Mouse (Mus musculus) CH12.LX (cell line): ENCODE results near the gene Dek. TPM values are rescaled to one million over a fixed set of nuclear protein-coding genes. Genes with fewer than 3 reads are reported as not detected.
A peak's percentile ranks its signal among the peaks of the same experiment; 100 is the strongest.

Experiments
- DNase-seq: peaks from one replicate; pipeline ENCODE4 v3.0.0-alpha.2; 2013; ENCODE audit errors: extremely low read depth
- H3K27ac ChIP-seq: 2 replicates; pipeline ENCODE4 v1.5.1; 2012; ENCODE audit warnings: low read depth, mild to moderate bottlenecking, control low read depth, moderate library complexity; ENCODE audit not compliant: insufficient read depth
- H3K27me3 ChIP-seq: replicated peaks from 2 replicates; pipeline ENCODE3; 2012; ENCODE audit warnings: inconsistent platforms
- H3K36me3 ChIP-seq, 2 experiments: replicated peaks in 1 of 2; 2 replicates each; pipeline versions ENCODE3 to v1.6.1; 2012; ENCODE audit warnings: inconsistent platforms in 1 of 2, low read length in 1 of 2, mild to moderate bottlenecking in 1 of 2, mixed read lengths in 1 of 2, moderate library complexity in 1 of 2; ENCODE audit not compliant: control insufficient read depth in 1 of 2, insufficient read depth in 1 of 2
- H3K4me1 ChIP-seq, 2 experiments: 2 replicates each; pipeline ENCODE4 v1.6.1; 2012; ENCODE audit warnings: inconsistent platforms in 1 of 2, moderate library complexity in 1 of 2; ENCODE audit not compliant: insufficient read depth in 2 of 2, control insufficient read depth in 1 of 2
- H3K4me2 ChIP-seq: 2 replicates; pipeline ENCODE4 v1.6.1; 2012; ENCODE audit warnings: low read depth, mild to moderate bottlenecking, control low read depth; ENCODE audit not compliant: poor library complexity, insufficient read depth, severe bottlenecking
- H3K4me3 ChIP-seq, 3 experiments: fragments of 150-350 bp in 1 of 3; sonication (generic) in 1 of 3; replicated peaks in 1 of 3; 2 replicates each; pipeline versions ENCODE3 to v1.5.1; 2011 to 2012; ENCODE audit warnings: low read depth in 2 of 3, low read length in 2 of 3, mild to moderate bottlenecking in 2 of 3, moderate library complexity in 2 of 3, control low read depth in 1 of 3, improper control_type of control experiment in 1 of 3, inconsistent platforms in 1 of 3, mixed read lengths in 1 of 3; ENCODE audit not compliant: poor library complexity in 1 of 3
- H3K79me2 ChIP-seq: replicated peaks from 2 replicates; pipeline ENCODE4 v1.6.1; 2012; ENCODE audit warnings: mild to moderate bottlenecking, moderate library complexity; ENCODE audit not compliant: control insufficient read depth, poor library complexity, insufficient read depth, severe bottlenecking; ENCODE audit errors: extremely low read depth
- H3K9ac ChIP-seq: 2 replicates; pipeline ENCODE4 v1.6.1; 2012; ENCODE audit warnings: low read depth, mild to moderate bottlenecking, control low read depth, moderate library complexity; ENCODE audit not compliant: insufficient read depth
- H3K9me3 ChIP-seq: replicated peaks from 2 replicates; pipeline ENCODE3; 2012; ENCODE audit warnings: low read length, inconsistent platforms, mixed read lengths
- BHLHE40 ChIP-seq: IDR thresholded peaks from 2 replicates; pipeline ENCODE4 v1.6.1; 2011; ENCODE audit warnings: mild to moderate bottlenecking, low read depth, low read length, improper control_type of control experiment
- CHD1 ChIP-seq: IDR thresholded peaks from 2 replicates; pipeline ENCODE4 v1.6.1; 2012; ENCODE audit warnings: low read depth, low read length, improper control_type of control experiment, inconsistent platforms
- CHD2 ChIP-seq: IDR thresholded peaks from 2 replicates; pipeline ENCODE4 v1.6.1; 2011; ENCODE audit warnings: low read length, improper control_type of control experiment
- CTCF ChIP-seq, 2 experiments: IDR thresholded peaks in 1 of 2; conservative IDR thresholded peaks in 1 of 2; 2 replicates each; pipeline ENCODE4 v1.5.1; 2011 to 2012; ENCODE audit warnings: low read depth in 2 of 2, low read length in 2 of 2, improper control_type of control experiment in 1 of 2, inconsistent platforms in 1 of 2, mild to moderate bottlenecking in 1 of 2, moderate library complexity in 1 of 2
- ETS1 ChIP-seq: conservative IDR thresholded peaks from 2 replicates; pipeline ENCODE4 v1.6.1; 2012; ENCODE audit warnings: low read depth, mild to moderate bottlenecking, inconsistent platforms, low read length, improper control_type of control experiment, moderate library complexity
- IRF4 ChIP-seq: IDR thresholded peaks from 2 replicates; pipeline ENCODE4 v1.6.1; 2014; ENCODE audit warnings: low read depth, mild to moderate bottlenecking, inconsistent platforms, low read length, improper control_type of control experiment
- JUN ChIP-seq: IDR thresholded peaks from 2 replicates; pipeline ENCODE4 v1.6.1; 2011; ENCODE audit warnings: low read depth, mild to moderate bottlenecking, low read length, improper control_type of control experiment, moderate library complexity; ENCODE audit not compliant: insufficient read depth
- JUND ChIP-seq: conservative IDR thresholded peaks from 2 replicates; pipeline ENCODE4 v1.6.1; 2011; ENCODE audit warnings: low read depth, low read length, improper control_type of control experiment
- KAT2A ChIP-seq: IDR thresholded peaks from 2 replicates; pipeline ENCODE4 v1.6.1; 2012; ENCODE audit warnings: low read length, improper control_type of control experiment, inconsistent platforms; ENCODE audit not compliant: insufficient replicate concordance
- MAFK ChIP-seq: IDR thresholded peaks from 2 replicates; pipeline ENCODE4 v1.6.1; 2011; ENCODE audit warnings: low read length, improper control_type of control experiment; ENCODE audit not compliant: insufficient replicate concordance
- MAX ChIP-seq: IDR thresholded peaks from 2 replicates; pipeline ENCODE4 v1.6.1; 2011; ENCODE audit warnings: low read length, improper control_type of control experiment
- MAZ ChIP-seq: IDR thresholded peaks from 2 replicates; pipeline ENCODE4 v1.6.1; 2012; ENCODE audit warnings: low read depth, mild to moderate bottlenecking, inconsistent platforms, low read length, improper control_type of control experiment, moderate library complexity
- MEF2A ChIP-seq: IDR thresholded peaks from 2 replicates; pipeline ENCODE4 v1.6.1; 2014; ENCODE audit warnings: low read depth, mild to moderate bottlenecking, inconsistent platforms, low read length, improper control_type of control experiment, borderline replicate concordance
- NRF1 ChIP-seq: IDR thresholded peaks from 2 replicates; pipeline ENCODE4 v1.6.1; 2014; ENCODE audit warnings: low read depth, mild to moderate bottlenecking, inconsistent platforms, low read length, improper control_type of control experiment, moderate library complexity
- PAX5 ChIP-seq: IDR thresholded peaks from 2 replicates; pipeline ENCODE4 v1.6.1; 2012; ENCODE audit warnings: low read length, inconsistent platforms, mixed read lengths
- POLR2AphosphoS2 ChIP-seq: IDR thresholded peaks from 2 replicates; pipeline ENCODE4 v1.6.1; 2011; ENCODE audit warnings: low read depth, low read length, improper control_type of control experiment
- RAD21 ChIP-seq: IDR thresholded peaks from 2 replicates; pipeline ENCODE4 v1.6.1; 2011; ENCODE audit warnings: low read depth, mild to moderate bottlenecking, low read length, improper control_type of control experiment, moderate library complexity
- RCOR1 ChIP-seq: conservative IDR thresholded peaks from 2 replicates; pipeline ENCODE4 v1.6.1; 2012; ENCODE audit warnings: low read depth, mild to moderate bottlenecking, inconsistent platforms, low read length, improper control_type of control experiment
- SIN3A ChIP-seq: IDR thresholded peaks from 2 replicates; pipeline ENCODE4 v1.6.1; 2012; ENCODE audit warnings: low read length, improper control_type of control experiment, inconsistent platforms
- SMC3 ChIP-seq: IDR thresholded peaks from 2 replicates; pipeline ENCODE4 v1.6.1; 2011; ENCODE audit warnings: low read depth, low read length, improper control_type of control experiment
- TCF12 ChIP-seq: IDR thresholded peaks from 2 replicates; pipeline ENCODE4 v1.6.1; 2014; ENCODE audit warnings: low read depth, mild to moderate bottlenecking, inconsistent platforms, low read length, improper control_type of control experiment
- USF2 ChIP-seq: conservative IDR thresholded peaks from 2 replicates; pipeline ENCODE4 v1.6.1; 2011; ENCODE audit warnings: low read depth, low read length, improper control_type of control experiment
- ZMIZ1 ChIP-seq: IDR thresholded peaks from 2 replicates; pipeline ENCODE4 v1.6.1; 2012; ENCODE audit warnings: low read depth, mild to moderate bottlenecking, inconsistent platforms, low read length, improper control_type of control experiment
- dilution Hi-C: fragments of 300-500 bp; cut with MboI; formaldehyde crosslinking; loops from 2 replicates; pipeline ENCODE4 v1.14.3; 2020; ENCODE audit warnings: low sequenced_read_pairs; ENCODE audit not compliant: extremely low pct_unique_long_range_greater_than_20kb, extremely low pct_ligation_motif_present
- in situ Hi-C: fragments of 300-500 bp; cut with MboI; formaldehyde crosslinking; loops from 3 replicates; pipeline ENCODE4 v1.14.3; 2019; ENCODE audit warnings: low sequenced_read_pairs, low pct_ligation_motif_present, low pct_unique_long_range_greater_than_20kb, mixed read lengths
- polyA plus RNA-seq: library from polyadenylated mRNA; unstranded; fragments of >175 nt; gene quantifications from 2 replicates; pipeline ENCODE4 v1.2.1, GENCODE M21; 2012; ENCODE audit warnings: low read depth; ENCODE audit not compliant: insufficient read length
- total RNA-seq, 2 experiments: library from RNA; depleted of rRNA; stranded (reverse); fragments of 300-350 nt in 1 of 2; fragments of >200 nt in 1 of 2; gene quantifications; 2 replicates each; pipeline ENCODE4 v1.2.3; 2012 to 2014

The Dek gene
- total and polyA plus RNA-seq, 3 experiments: 28.8 to 228 (median 196) TPM

DNA sequence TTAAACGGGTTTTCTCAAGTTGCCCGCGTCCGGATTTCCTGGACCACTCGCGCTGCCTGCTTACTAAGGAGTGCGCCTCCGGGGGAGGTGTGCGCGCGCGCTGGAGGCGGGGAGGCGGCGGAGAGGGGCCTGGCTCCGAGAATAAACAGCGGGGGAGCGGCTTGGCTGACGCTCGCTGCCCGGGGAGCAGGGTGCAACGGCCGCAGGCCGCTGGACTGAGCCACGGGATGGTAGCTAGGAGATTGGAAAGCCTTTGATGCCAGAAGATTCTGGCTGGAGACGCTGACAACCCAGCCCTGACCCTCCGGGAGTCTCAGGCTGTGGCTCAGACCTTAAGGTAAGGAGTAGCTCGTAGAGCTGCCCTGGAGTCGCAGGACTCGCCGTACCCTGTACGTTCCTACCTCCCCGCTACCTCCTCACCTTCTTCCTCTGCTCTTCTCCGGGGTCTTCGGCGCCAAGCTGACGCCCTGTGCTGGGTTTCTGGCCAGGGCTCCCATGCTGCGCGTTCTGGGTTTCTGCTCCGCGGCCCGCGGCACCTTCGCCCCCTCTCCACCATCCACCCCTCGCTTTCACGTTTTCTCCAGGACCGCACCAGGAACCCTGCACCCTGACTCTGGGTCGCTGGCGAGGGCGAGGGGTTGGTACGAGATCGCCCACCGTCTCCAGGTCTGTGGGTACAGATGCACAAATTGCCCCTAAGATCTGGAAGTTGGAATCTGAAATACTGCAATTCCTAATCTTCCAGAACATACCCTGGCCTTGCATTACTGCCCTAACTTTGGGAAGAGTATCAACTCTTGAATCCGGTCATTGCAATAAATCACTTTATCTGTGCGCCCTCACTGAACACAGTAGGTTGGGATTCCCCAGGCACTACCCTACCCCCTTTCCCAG, 16.8 kb upstream of the Dek start, which contains the start of gene Rnf144b:
TSS of gene Rnf144b (plus strand) at position 120 of the 894 bp plus-strand sequence.
- Histone ChIP-seq H3K9ac (no peak within 1 kb of the TSS), H3K4me1 (no peaks in the 10 kb centered on the region), H3K27ac (no peak within 1 kb of the TSS), H3K4me3 (no peak within 1 kb of the TSS), H3K4me2 (no peak within 1 kb of the TSS), H3K79me2 (no peaks in the 10 kb centered on the region), H3K27me3 (no peaks in the 10 kb centered on the region), H3K9me3 (no peaks in the 10 kb centered on the region), H3K36me3 (no peaks in the 10 kb centered on the region)
- dilution Hi-C loops (no loop called here), in situ Hi-C loops (no loop called here)
- TF ChIP-seq MAX (no peak), MAFK (no peak), PAX5 (no peak), RAD21 (no peak), JUND (no peak), NRF1 (no peak), CHD2 (no peak), POLR2AphosphoS2 (no peak), BHLHE40 (no peak), USF2 (no peak), JUN (no peak), TCF12 (no peak), MAZ (no peak), CHD1 (no peak), RCOR1 (no peak), ZMIZ1 (no peak), IRF4 (no peak), ETS1 (no peak), MEF2A (no peak), SIN3A (no peak)
- no peak for DNase-seq

DNA sequence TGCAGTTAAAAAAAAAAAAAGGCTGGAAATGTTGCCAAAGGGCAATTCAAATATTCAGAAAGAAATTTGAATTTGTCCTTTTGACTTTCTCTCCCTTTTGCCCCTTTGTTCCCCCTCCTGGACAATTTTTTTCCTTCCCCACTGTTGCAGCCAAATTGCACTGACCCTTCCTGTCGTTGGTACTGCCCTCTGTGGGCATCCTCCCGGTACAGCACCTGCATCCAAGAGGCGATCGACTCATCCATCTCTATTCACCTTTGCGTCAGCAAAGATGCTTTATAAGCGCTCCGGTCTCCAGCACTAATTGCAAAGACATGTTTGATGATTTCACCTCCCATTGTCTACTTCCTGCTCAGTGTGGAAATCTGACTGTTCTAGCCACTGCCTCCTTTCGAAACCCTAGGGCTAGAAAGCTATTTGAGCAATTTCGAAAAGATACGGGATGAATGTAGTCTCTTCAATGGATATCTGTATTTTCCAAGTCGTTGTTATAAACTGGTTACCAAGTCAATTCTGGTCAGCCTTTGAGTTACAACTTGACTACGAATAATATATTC, 15.4 kb upstream of the Dek start:
- no peak for DNase-seq
- Histone ChIP-seq H3K4me2 (no peak overlapping the region), H3K79me2 (no peaks in the 10 kb centered on the region), H3K9ac (no peak overlapping the region), H3K27ac (no peak overlapping the region), H3K4me1 (no peaks in the 10 kb centered on the region), H3K9me3 (no peaks in the 10 kb centered on the region), H3K36me3 (no peaks in the 10 kb centered on the region), H3K27me3 (no peaks in the 10 kb centered on the region), H3K4me3 (no peak overlapping the region)
- dilution Hi-C loops: no loop called here
- in situ Hi-C loops: no loop called here
- TF ChIP-seq CTCF (conservative IDR thresholded peaks at IDR 0.05 in 1 of 2, IDR thresholded peaks at IDR 0.05 in 1 of 2; ENCODE audit: low read depth in 2 of 2, low read length in 2 of 2) (0 out of 4 replicates have a peak, but pooled peaks of 1 of the 2 experiments have one; percentile 6), KAT2A (no peak), SMC3 (no peak), MAX (no peak)
